Mouse (Mus musculus) WW6 (cell line): ENCODE measurements around the gene Arl6ip5.
A peak's percentile ranks its signal among the peaks of the same experiment; 100 is the strongest.

Experiments
- DNase-seq: peaks from one replicate; pipeline ENCODE4 v3.0.0-alpha.2; 2013; ENCODE audit warnings: low read depth, low spot score

Arl6ip5 gene

GRCm38 (mm10) chr6:97272349-97272748 lies 61.9 kb downstream of the Arl6ip5 start:
- no peak for DNase-seq

GRCm38 (mm10) chr6:97273058-97273710 lies 62.7 kb downstream of the Arl6ip5 start:
- no peak for DNase-seq

- DNase-seq, result no peak
Observed at GRCm38 (mm10) chr6:97273777-97274176, 63.3 kb downstream of the Arl6ip5 start.

GRCm38 (mm10) chr6:97275760-97276159 lies 65.3 kb downstream of the Arl6ip5 start:
- no peak for DNase-seq

- no peak for DNase-seq
Observed at GRCm38 (mm10) chr6:97276366-97276765, 65.9 kb downstream of the Arl6ip5 start.

GRCm38 (mm10) chr6:97276890-97277497 lies 66.5 kb downstream of the Arl6ip5 start:
- no peak for DNase-seq

GRCm38 (mm10) chr6:97278014-97278787 lies 67.7 kb downstream of the Arl6ip5 start:
- peak; percentile 84 for DNase-seq

GRCm38 (mm10) chr6:97278878-97279277 lies 68.4 kb downstream of the Arl6ip5 start:
- no peak for DNase-seq
